Mouse (Mus musculus) kidney, embryonic 15.5 days (tissue): ENCODE measurements around the gene Ttc23l. TPM values are rescaled to one million over a fixed set of nuclear protein-coding genes. Genes with fewer than 3 reads are reported as not detected.
"Not testable (repeated sequence)": the region's sequence is repeated elsewhere in the genome, so short reads cannot be mapped to it uniquely, and the experiment has no call there.

Source experiments
- ATAC-seq: fragments of 200-750 bp; cut with Nextera tagmentation; replicated peaks from 2 replicates; pipeline ENCODE4 v1.8.0; 2017; ENCODE audit warnings: moderate TSS enrichment; ENCODE audit not compliant: low FRiP score
- H3K27ac ChIP-seq: fragments of 300-500 bp; sonication (generic); 2 replicates; pipeline ENCODE4 v1.5.1; 2015; ENCODE audit warnings: mild to moderate bottlenecking, inconsistent platforms
- H3K27me3 ChIP-seq: fragments of 300-500 bp; sonication (generic); 2 replicates; pipeline ENCODE4 v1.6.1; 2015; ENCODE audit warnings: inconsistent platforms
- H3K36me3 ChIP-seq: fragments of 300-500 bp; sonication (generic); 2 replicates; pipeline ENCODE4 v1.6.1; 2015; ENCODE audit warnings: inconsistent platforms
- H3K4me1 ChIP-seq: fragments of 300-500 bp; sonication (generic); 2 replicates; pipeline ENCODE4 v1.6.1; 2015; ENCODE audit warnings: inconsistent platforms
- H3K4me2 ChIP-seq: fragments of 300-500 bp; sonication (generic); 2 replicates; pipeline ENCODE4 v1.6.1; 2015; ENCODE audit warnings: moderate library complexity, mild to moderate bottlenecking, inconsistent platforms
- H3K4me3 ChIP-seq: fragments of 300-500 bp; sonication (generic); replicated peaks from 2 replicates; pipeline ENCODE4 v1.5.1; 2015; ENCODE audit warnings: mild to moderate bottlenecking, inconsistent platforms
- H3K9ac ChIP-seq: fragments of 300-500 bp; sonication (generic); 2 replicates; pipeline ENCODE4 v1.6.1; 2015; ENCODE audit warnings: mild to moderate bottlenecking, inconsistent platforms
- H3K9me3 ChIP-seq: fragments of 300-500 bp; sonication (generic); replicated peaks from 2 replicates; pipeline ENCODE4 v1.6.1; 2016; ENCODE audit warnings: inconsistent platforms
- WGBS: fragments of 180-500 bp; shearing (Covaris S2); methylation state at CpG from one replicate; pipeline ENCODE4 v1.1.7; 2015; ENCODE audit warnings: mixed read lengths; 5-methylcytosine and 5-hydroxymethylcytosine counted together
- polyA plus RNA-seq: library from polyadenylated mRNA; unstranded; fragments of >200 nt; fragmentation: Nextera tagmentation; extraction: Ambion mirVana; gene quantifications from 2 replicates; pipeline ENCODE4 v1.2.1, GENCODE M21; 2015

The Ttc23l gene
- polyA plus RNA-seq, 1 experiment from 2014 or later = not detected

DNA sequence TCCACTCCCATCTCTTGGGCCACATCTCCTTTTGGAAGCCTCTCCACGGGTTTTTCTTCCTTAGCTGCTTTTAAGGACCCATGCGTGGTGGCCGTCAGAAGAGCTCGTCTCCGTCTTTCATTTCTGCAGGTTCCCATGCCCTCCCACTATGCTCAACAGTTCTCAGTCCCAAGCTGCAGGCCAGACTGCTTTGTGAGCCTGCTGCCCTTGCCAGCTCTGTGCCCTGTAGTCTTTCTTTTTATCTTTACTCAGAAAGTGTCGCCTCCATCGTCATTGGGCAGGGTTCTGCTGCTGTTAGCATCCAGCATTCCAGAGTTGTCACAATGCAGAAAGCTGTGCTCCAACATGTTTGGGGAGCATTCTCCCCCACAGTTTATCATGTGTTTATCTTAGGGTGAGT, 8.0 kb upstream of the Ttc23l start:
- ATAC-seq = no peak
- 83% methylated on average over 7 of the region's 7 CpGs for WGBS

DNA sequence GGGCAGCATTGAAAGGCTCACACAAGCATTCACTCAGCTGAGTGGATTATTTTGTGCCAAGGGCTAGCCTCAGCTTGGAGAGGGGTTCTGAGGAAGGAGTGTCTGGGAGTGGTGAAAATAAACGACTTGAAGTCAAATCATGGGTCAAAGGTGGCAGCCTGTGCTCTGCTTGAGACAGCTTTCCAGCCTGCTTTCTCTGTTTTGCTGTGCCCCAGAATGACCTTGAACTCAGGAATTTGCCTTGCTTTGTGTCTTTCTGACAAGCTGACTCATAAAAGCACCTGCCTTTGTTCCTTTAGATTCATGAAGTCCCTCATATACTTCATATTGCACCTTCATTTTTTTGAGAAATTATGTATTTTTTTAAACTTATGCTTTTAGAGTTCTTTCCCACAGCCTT, 5.7 kb upstream of the Ttc23l start:
- Histone ChIP-seq H3K9ac (no peak overlapping the region), H3K27me3 (no peaks in the 10 kb centered on the region), H3K4me3 (no peak overlapping the region), H3K36me3 (peaks cover 28% of the 10 kb centered on the region), H3K9me3 (no peaks in the 10 kb centered on the region), H3K27ac (no peak overlapping the region), H3K4me2 (no peak overlapping the region), H3K4me1 (no peaks in the 10 kb centered on the region)
- no peak for ATAC-seq
- WGBS = 26% methylated on average over 1 of the region's 1 CpGs

More for the DNA sequence above, 8.0 kb upstream of the Ttc23l start:
- Histone ChIP-seq H3K4me3 (no peak overlapping the region), H3K27ac (no peak overlapping the region), H3K4me2 (no peak overlapping the region), H3K9ac (no peak overlapping the region), H3K36me3 (peaks cover 49% of the 10 kb centered on the region), H3K27me3 (no peaks in the 10 kb centered on the region), H3K9me3 (no peaks in the 10 kb centered on the region), H3K4me1 (no peaks in the 10 kb centered on the region)

DNA sequence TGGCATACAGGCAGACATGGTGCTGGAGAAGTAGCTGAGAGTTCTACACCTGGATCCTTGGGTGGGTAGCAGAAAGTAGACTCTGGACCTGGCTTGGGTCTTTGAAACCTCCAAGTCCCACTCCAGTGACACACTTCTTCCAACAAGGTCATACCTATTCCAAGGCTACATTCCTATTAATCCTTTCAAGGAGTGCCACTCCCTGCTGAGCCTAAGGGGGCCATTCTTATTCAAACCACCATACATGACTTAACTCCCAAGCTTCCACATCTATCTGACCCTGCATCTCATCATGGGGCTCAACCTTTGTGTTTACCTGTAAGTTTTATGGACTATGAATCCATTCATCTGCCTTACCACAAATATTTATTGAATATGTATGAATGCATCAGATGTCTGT, 3.8 kb upstream of the Ttc23l start:
- Histone ChIP-seq H3K4me2 (no peak overlapping the region), H3K36me3 (peaks cover 9% of the 10 kb centered on the region), H3K4me1 (no peaks in the 10 kb centered on the region), H3K4me3 (no peak overlapping the region), H3K27ac (no peak overlapping the region), H3K9me3 (no peaks in the 10 kb centered on the region), H3K27me3 (no peaks in the 10 kb centered on the region), H3K9ac (no peak overlapping the region)
- ATAC-seq = no peak

DNA sequence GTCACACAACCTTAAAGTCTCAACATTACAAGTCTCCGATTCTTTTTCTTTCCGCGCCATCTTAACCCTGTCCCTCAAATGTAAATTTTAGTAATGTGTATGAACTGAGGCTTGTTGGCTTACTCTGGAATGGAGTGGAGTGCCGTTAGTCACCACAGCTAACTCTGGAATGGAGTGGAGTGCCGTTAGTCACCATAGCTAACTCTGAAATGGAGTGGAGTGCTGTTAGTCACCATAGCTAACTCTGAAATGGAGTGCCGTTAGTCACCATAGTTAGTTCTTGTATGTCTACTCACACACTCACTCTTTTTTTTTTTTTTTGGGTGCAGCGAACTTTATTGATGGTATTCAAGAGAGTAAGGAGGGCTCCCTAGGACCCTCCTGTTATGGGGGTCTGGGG, 1.5 kb upstream of the Ttc23l start:
- no peaks in the 10 kb centered on the region for H3K27me3 ChIP-seq
- no peak overlapping the region for H3K4me2 ChIP-seq
- WGBS = 92% methylated on average over 7 of the region's 7 CpGs
- no peaks in the 10 kb centered on the region for H3K4me1 ChIP-seq
- H3K27ac ChIP-seq = no peak overlapping the region
- no peak for ATAC-seq
- no peaks in the 10 kb centered on the region; the same call in 1 of the 2 replicates for H3K36me3 ChIP-seq
- H3K9ac ChIP-seq = no peak overlapping the region
- H3K4me3 ChIP-seq = no peak overlapping the region
- no peaks in the 10 kb centered on the region for H3K9me3 ChIP-seq

DNA sequence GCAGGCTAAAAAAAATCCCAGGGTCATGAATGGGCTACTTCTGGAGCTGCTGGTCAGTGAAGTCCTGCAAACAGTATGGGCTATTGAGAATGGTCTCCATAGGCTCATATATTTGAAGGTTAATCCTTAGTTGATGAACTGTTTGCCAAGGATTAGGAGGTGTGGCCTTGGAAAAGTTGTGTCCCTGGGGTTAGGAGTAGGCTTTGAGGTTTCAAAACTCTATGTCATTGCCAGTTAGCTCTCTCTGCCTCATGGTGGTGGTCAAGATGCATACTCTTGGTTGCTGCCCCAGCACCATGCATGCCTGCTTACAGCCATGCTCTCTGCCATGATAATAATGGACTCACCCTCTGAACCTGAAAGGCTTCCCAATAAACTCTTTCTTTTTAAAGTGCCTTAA, 4.1 kb downstream of the Ttc23l start:
- no peaks in the 10 kb centered on the region for H3K4me1 ChIP-seq
- H3K4me2 ChIP-seq = no peak overlapping the region
- no peaks in the 10 kb centered on the region for H3K9me3 ChIP-seq
- no peaks in the 10 kb centered on the region for H3K27me3 ChIP-seq
- no peak for ATAC-seq
- no peaks in the 10 kb centered on the region for H3K36me3 ChIP-seq
- H3K27ac ChIP-seq = no peak overlapping the region
- no peak overlapping the region for H3K4me3 ChIP-seq
- no peak overlapping the region for H3K9ac ChIP-seq

DNA sequence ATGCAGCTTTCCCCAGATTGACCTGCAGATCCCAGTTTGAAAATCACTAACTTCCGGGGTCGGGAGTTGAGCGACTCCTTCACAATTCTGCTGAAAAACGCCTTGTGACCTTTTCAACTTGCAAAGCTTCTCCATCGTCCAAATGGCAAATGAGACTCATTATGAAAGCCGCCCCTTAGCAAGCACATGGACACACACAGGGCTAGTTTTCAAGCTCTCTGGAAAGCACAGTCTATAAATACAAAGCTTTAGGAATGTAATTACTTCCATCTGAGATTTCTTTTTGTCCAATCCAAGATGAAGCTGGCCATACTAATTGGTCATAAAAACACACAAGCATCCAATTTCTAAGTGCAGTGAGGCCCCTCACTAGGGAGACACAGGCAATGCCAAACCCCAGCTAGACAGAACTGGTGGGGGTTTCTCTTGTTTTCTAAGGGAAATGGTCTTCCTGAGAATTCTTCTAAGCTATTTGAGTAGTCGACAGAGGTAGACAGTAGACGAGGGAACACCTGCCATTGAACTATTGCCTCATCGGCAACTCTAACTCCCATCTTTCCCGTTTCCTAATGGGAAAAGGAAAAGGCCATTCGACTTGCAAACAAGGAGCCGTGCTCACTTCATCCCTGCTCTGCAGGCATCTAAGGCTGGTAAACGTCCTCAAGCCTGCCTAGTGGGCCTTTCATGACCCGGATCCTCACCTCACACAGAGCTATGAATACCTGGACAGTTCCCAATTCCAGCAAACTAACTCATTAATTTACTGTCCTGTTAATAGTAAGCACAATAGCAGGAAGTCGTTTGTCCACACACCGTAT, 18.0 kb downstream of the Ttc23l start:
- 64% methylated on average over 16 of the region's 16 CpGs for WGBS
- Histone ChIP-seq H3K27ac (no peak overlapping the region), H3K4me2 (no peak overlapping the region), H3K9ac (no peak overlapping the region), H3K4me3 (no peak overlapping the region), H3K36me3 (no peaks in the 10 kb centered on the region), H3K9me3 (no peaks in the 10 kb centered on the region), H3K27me3 (no peaks in the 10 kb centered on the region), H3K4me1 (peaks cover 7% of the 10 kb centered on the region; the same call in 1 of the 2 replicates)
- ATAC-seq = no peak

DNA sequence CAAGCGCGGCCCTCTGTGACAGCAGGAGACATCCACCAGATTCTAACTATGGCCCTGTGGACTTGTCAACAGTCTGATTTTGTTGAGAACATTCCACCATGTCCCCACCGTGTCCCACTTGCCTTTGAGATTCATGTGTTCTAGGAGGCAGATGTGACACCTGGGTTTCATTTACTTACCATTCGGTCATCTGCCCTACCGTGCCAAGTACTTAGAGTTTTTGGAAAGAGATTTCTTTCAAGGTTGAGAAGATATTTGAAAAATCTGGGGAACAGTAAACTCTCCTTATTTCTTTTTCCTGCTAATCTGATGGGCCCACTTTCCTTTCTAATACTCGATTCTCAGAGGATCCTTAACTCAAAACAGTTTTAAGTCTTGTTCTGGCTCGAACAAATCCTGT, 22.5 kb downstream of the Ttc23l start:
- ATAC-seq = no peak
- H3K27me3 ChIP-seq = no peaks in the 10 kb centered on the region
- peaks cover 7% of the 10 kb centered on the region; the same call in 1 of the 2 replicates for H3K4me1 ChIP-seq
- WGBS = 85% methylated on average over 7 of the region's 7 CpGs
- H3K9ac ChIP-seq = no peak overlapping the region
- H3K4me2 ChIP-seq = no peak overlapping the region
- H3K36me3 ChIP-seq = no peaks in the 10 kb centered on the region
- no peak overlapping the region for H3K27ac ChIP-seq
- no peaks in the 10 kb centered on the region for H3K9me3 ChIP-seq
- H3K4me3 ChIP-seq = no peak overlapping the region

DNA sequence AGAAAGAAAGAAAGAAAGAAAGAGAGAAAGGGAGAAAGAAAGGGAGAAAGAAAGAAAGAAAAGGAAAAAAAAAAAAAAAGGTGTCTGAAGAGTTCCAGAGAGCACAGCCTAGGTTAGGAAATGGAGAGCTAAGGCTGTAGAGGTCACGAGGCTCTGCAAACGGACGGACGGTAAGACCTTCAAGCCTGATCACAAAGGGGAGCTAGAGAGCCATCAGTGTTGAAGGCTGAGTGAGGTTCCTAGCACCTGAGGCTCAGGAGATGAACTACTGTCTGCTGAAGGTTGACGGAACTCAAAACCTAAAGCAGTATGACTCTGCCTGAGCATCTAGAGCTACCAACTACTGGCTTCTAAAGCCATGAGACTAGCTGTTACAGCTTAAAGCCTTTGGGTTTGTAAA, 23.9 kb downstream of the Ttc23l start:
- Histone ChIP-seq H3K4me1 (no peaks in the 10 kb centered on the region), H3K4me3 (no peak overlapping the region), H3K9ac (no peak overlapping the region), H3K27me3 (no peaks in the 10 kb centered on the region), H3K36me3 (no peaks in the 10 kb centered on the region), H3K9me3 (no peaks in the 10 kb centered on the region), H3K4me2 (no peak overlapping the region), H3K27ac (no peak overlapping the region)
- no peak for ATAC-seq
- 92% methylated on average over 5 of the region's 5 CpGs for WGBS

DNA sequence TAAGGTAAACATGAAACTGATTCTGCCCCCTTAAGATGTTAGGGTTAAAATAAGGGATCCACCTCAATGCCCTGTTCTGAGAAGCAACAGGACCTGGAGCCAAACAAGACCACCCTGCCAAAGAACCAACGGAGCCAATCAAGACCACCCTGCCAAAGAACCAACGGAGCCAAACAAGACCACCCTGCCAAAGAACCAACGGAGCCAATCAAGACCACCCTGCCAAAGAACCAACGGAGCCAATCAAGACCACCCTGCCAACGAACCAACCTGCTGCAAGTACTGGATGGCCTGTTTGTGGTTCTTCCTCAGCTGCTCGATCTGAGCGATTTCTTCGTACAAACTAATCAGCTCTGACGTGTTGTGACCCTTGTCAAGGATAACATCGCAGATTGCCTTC, 25.1 kb downstream of the Ttc23l start:
- ATAC-seq, H3K27me3 ChIP-seq, H3K4me1 ChIP-seq, H3K27ac ChIP-seq, H3K9ac ChIP-seq, H3K36me3 ChIP-seq, H3K9me3 ChIP-seq, H3K4me3 ChIP-seq, H3K4me2 ChIP-seq: not testable (repeated sequence)
- WGBS = 86% methylated on average over 10 of the region's 10 CpGs

DNA sequence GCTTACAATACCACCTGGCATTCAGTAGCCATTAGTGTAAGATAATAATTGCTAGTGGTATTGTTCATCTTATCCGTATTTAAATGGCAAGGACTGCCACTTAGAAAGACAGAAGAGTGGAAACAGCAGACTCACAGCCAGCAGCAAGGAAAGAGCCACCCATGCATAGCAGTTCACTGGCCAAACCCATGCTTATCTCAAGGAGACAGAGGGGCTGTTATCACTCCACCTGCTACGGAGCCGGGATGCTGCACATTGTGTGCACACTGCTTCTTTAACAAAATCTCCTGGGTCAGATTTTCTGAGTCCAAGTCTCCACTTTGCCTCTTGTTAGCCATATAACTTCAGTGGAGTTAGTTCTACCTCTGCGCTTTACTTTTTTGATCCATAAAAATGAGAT, 27.1 kb downstream of the Ttc23l start:
- no peak overlapping the region for H3K4me3 ChIP-seq
- no peak overlapping the region for H3K4me2 ChIP-seq
- 86% methylated on average over 4 of the region's 4 CpGs for WGBS
- H3K4me1 ChIP-seq = no peaks in the 10 kb centered on the region
- no peaks in the 10 kb centered on the region for H3K9me3 ChIP-seq
- no peak overlapping the region for H3K27ac ChIP-seq
- no peak overlapping the region for H3K9ac ChIP-seq
- no peak for ATAC-seq
- H3K27me3 ChIP-seq = no peaks in the 10 kb centered on the region
- H3K36me3 ChIP-seq = no peaks in the 10 kb centered on the region

DNA sequence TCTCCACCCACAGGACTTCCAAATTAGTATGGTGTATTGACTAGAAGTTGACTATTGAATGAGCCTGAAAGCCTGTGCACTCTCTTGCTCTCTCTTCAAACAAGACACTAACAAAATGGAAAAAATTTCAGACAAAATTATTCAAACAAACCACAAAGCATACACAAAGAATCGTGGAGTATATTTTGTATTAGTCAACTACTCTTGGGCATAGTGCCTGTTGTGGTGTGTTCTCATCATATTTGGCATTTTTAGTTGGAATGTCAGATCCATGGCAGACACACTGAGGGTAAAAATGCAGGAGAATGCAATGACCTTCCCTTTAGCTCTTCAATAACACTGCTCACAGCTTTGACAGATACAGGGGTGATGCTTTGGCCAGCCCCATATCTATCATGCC, 32.6 kb downstream of the Ttc23l start:
- H3K4me1 ChIP-seq = no peaks in the 10 kb centered on the region
- no peak overlapping the region for H3K4me2 ChIP-seq
- H3K9me3 ChIP-seq = no peaks in the 10 kb centered on the region
- no peak overlapping the region for H3K27ac ChIP-seq
- 87% methylated on average over 1 of the region's 1 CpGs for WGBS
- H3K9ac ChIP-seq = no peak overlapping the region
- H3K4me3 ChIP-seq = no peak overlapping the region
- no peaks in the 10 kb centered on the region for H3K36me3 ChIP-seq
- no peak for ATAC-seq
- no peaks in the 10 kb centered on the region for H3K27me3 ChIP-seq

DNA sequence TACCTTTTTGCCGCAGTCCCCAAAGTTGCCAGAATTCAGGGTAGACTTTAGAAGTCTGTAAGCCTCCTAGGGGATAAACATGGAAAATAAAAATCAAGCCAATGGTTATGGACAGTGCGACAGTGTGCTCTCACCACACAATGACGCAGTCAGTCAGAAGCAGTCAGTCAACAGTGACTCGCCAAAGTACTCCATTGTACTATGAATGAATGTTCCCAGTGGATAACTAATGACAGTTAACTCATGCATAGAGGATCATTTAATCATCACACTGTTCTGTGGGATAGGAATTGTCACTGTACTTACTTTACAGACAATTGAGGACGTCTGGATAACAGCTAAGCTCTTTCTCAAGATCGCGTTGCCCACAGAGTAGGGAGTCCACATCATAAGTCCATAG, 43.3 kb downstream of the Ttc23l start:
- no peak overlapping the region for H3K4me2 ChIP-seq
- ATAC-seq = no peak
- 90% methylated on average over 7 of the region's 7 CpGs for WGBS
- H3K36me3 ChIP-seq = no peaks in the 10 kb centered on the region
- H3K4me1 ChIP-seq = no peaks in the 10 kb centered on the region
- H3K9ac ChIP-seq = no peak overlapping the region
- no peak overlapping the region for H3K4me3 ChIP-seq
- H3K27me3 ChIP-seq = no peaks in the 10 kb centered on the region
- H3K9me3 ChIP-seq = no peaks in the 10 kb centered on the region
- no peak overlapping the region for H3K27ac ChIP-seq

DNA sequence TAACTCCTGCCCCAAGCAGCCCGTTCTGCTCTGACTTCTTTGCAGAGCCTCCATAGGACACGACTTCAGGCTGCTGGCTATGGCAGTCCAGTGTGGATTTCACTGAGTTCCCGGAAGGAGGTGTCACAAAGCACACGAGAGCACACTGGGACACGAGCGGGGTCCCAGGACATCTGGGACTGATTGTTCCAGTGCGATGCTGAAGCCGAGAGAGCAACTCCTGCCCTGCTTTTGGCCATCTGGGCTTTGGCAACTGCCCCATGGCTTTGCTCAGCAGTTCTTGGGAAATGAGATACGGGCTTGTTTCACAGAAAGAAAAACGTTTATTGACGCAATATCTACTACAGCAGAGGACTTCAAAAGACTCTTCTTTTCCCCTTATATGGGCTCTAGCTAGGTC, 52.4 kb downstream of the Ttc23l start:
- Histone ChIP-seq H3K4me1 (no peaks in the 10 kb centered on the region), H3K9me3 (no peaks in the 10 kb centered on the region), H3K36me3 (no peaks in the 10 kb centered on the region), H3K9ac (no peak overlapping the region), H3K27ac (no peak overlapping the region), H3K4me2 (0 out of 2 replicates have a peak overlapping the region, but pooled peaks have one; percentile 9), H3K27me3 (no peaks in the 10 kb centered on the region), H3K4me3 (no peak overlapping the region)
- ATAC-seq = no peak
- 31% methylated on average over 11 of the region's 11 CpGs for WGBS
